Comparison of ENCODE assay signal across 10 mouse cellular contexts in the genomic region with DNA sequence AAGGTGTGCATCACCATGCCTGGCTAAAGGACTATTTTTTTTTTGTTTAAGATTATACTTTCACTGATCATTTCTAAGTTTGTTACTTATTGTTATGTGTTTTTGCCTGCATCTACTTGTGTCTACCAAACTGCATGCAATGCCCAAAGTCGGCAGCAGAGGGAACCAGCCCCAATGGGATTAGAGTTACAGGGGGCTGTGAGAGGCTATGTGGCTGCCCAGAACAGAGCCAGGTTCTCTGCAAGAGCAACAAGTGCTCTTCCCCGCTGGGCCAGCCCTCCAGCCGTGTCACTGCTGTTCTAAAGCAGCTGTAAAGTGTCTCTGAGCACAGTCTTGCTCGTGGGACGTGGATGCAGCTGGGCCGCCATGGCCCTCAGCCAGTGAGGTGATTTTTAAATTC. TPM values are rescaled to one million over a fixed set of nuclear protein-coding genes. Genes with fewer than 3 reads are reported as not detected.
DNase-seq lines count a peak whose midpoint lies in the region; ATAC-seq and TF ChIP-seq lines count a peak whose summit lies in the region.
"Had no signal": no experiment of that assay in that cellular context is flagged by ENCODE, and none has a peak within 500 bp of the region (broad histone marks: within the 10 kb centered on the region; RNA-seq: fewer than 3 reads in every experiment).

No protein-coding gene starts in this region.

- peaks cover 36% of the 10 kb centered on the region for H3K4me1 ChIP-seq in forebrain, embryonic 10.5 days
- H3K4me1 ChIP-seq in forebrain, embryonic 16.5 days (replicated peaks; ENCODE audit: control insufficient read depth, insufficient read depth, low read length) = no peaks in the 10 kb centered on the region; the same call in 1 of the 2 replicates
- no peaks in the 10 kb centered on the region for H3K4me1 ChIP-seq in lung, embryonic 14.5 days (ENCODE audit: insufficient read depth)

- WGBS in forebrain, embryonic 10.5 days = 33% methylated on average over 6 of the region's 6 CpGs
- WGBS in forebrain, embryonic 16.5 days = 27% methylated on average over 6 of the region's 6 CpGs
- 25% methylated on average over 6 of the region's 6 CpGs for WGBS in lung, embryonic 14.5 days

- H3K4me3 ChIP-seq in forebrain, embryonic 10.5 days = no peak overlapping the region
- H3K4me3 ChIP-seq in forebrain, embryonic 16.5 days (replicated peaks; ENCODE audit: low read length) = no peak overlapping the region
- no peak overlapping the region for H3K4me3 ChIP-seq in lung, embryonic 14.5 days (ENCODE audit: low read depth, low read length)
- H3K4me3 ChIP-seq: hindbrain, embryonic 15.5 days; neural tube, embryonic 12.5 days had no signal

- no peaks in the 10 kb centered on the region for H3K36me3 ChIP-seq in forebrain, embryonic 10.5 days (replicated peaks)
- H3K36me3 ChIP-seq in forebrain, embryonic 16.5 days (ENCODE audit: control insufficient read depth, insufficient read depth) = no peaks in the 10 kb centered on the region
- no peaks in the 10 kb centered on the region for H3K36me3 ChIP-seq in lung, embryonic 14.5 days (ENCODE audit: insufficient read depth)
- H3K36me3 ChIP-seq: hindbrain, embryonic 15.5 days; neural tube, embryonic 12.5 days had no signal

- H3K27ac ChIP-seq in forebrain, embryonic 10.5 days = no peak overlapping the region
- H3K27ac ChIP-seq in forebrain, embryonic 16.5 days (ENCODE audit: low read length) = no peak overlapping the region
- H3K27ac ChIP-seq in lung, embryonic 14.5 days (ENCODE audit: low read depth) = no peak overlapping the region
- H3K27ac ChIP-seq: hindbrain, embryonic 15.5 days; neural tube, embryonic 12.5 days had no signal

- no peak overlapping the region for H3K9ac ChIP-seq in forebrain, embryonic 16.5 days (replicated peaks; ENCODE audit: low read depth, low read length)
- no peak overlapping the region for H3K9ac ChIP-seq in lung, embryonic 14.5 days
- H3K9ac ChIP-seq: hindbrain, embryonic 15.5 days; neural tube, embryonic 12.5 days had no signal

- H3K27me3 ChIP-seq in forebrain, embryonic 10.5 days (ENCODE audit: poor library complexity, severe bottlenecking) = peaks cover 45% of the 10 kb centered on the region
- 0 out of 2 replicates have a peak, but pooled peaks cover 3% of the 10 kb centered on the region for H3K27me3 ChIP-seq in forebrain, embryonic 16.5 days (replicated peaks; ENCODE audit: control insufficient read depth, insufficient read depth, low read length)
- 0 out of 2 replicates have a peak, but pooled peaks cover 5% of the 10 kb centered on the region for H3K27me3 ChIP-seq in lung, embryonic 14.5 days (ENCODE audit: insufficient read depth, low read length)

- TF ChIP-seq CTCF in lung, embryonic 14.5 days (IDR thresholded peaks at IDR 0.05; ENCODE audit: low read depth) = peak; percentile 81

- no peak for ATAC-seq in forebrain, embryonic 16.5 days
- ATAC-seq in lung, embryonic 14.5 days (ENCODE audit: insufficient read depth) = peak; percentile 36; the same call in 1 of the 2 replicates

- H3K9me3 ChIP-seq in forebrain, embryonic 10.5 days = no peaks in the 10 kb centered on the region
- no peaks in the 10 kb centered on the region for H3K9me3 ChIP-seq in forebrain, embryonic 16.5 days (ENCODE audit: control insufficient read depth, low read length)
- no peaks in the 10 kb centered on the region for H3K9me3 ChIP-seq in lung, embryonic 14.5 days (ENCODE audit: low read depth, low read length)
- H3K9me3 ChIP-seq: hindbrain, embryonic 15.5 days; neural tube, embryonic 12.5 days had no signal

- peak; percentile 67 for DNase-seq in forebrain, embryonic 10.5 days (ENCODE audit: extremely low spot score, low spot score)
- peak; percentile 38 to 51 for DNase-seq in right cerebral cortex, adult 2 months (ENCODE audit: low spot score in 2 of 2)
- no peak for DNase-seq in right cerebral cortex, postnatal 36 days (ENCODE audit: low spot score in 2 of 2)
- DNase-seq in cerebellum, postnatal 14 days = peak; percentile 43 to 73
- DNase-seq in heart, postnatal 4 days = peak; percentile 80
- DNase-seq in lung, embryonic 14.5 days = peak; percentile 84
- DNase-seq in spleen, postnatal 36 days (ENCODE audit: low spot score in 2 of 2) = peak; percentile 50 to 58

- no peak overlapping the region for H3K4me2 ChIP-seq in forebrain, embryonic 16.5 days (ENCODE audit: low read length)
- no peak overlapping the region for H3K4me2 ChIP-seq in lung, embryonic 14.5 days
- H3K4me2 ChIP-seq: hindbrain, embryonic 15.5 days; neural tube, embryonic 12.5 days had no signal

RNA-seq across cellular contexts. Expression of gene Casc1, which starts 31.1 kb away (rescaled TPM):
- polyA plus RNA-seq in forebrain, embryonic 10.5 days (2016; fragmentation: Nextera tagmentation; extraction: Ambion mirVana) = 0.47 and 0.61 TPM in 2 replicates
- 0.71 and 0.81 TPM in 2 replicates for polyA plus RNA-seq in forebrain, embryonic 16.5 days (2015; fragmentation: Nextera tagmentation; extraction: Ambion mirVana)
- 1 to 10 TPM in 1 of 2 experiments, under 1 TPM in 1; 0.74 to 1.0 TPM for total RNA-seq in heart, postnatal 4 days (2021)
- polyA plus RNA-seq in lung, embryonic 14.5 days (2014; fragmentation: Nextera tagmentation; extraction: Ambion mirVana) = 0.50 and 0.77 TPM in 2 replicates

RNA-seq across cellular contexts. Expression of gene Etfrf1, which starts 31.3 kb away (rescaled TPM):
- polyA plus RNA-seq in forebrain, embryonic 10.5 days (2016; fragmentation: Nextera tagmentation; extraction: Ambion mirVana) = 34.1 and 35.4 TPM in 2 replicates
- 24.3 and 25.9 TPM in 2 replicates for polyA plus RNA-seq in forebrain, embryonic 16.5 days (2015; fragmentation: Nextera tagmentation; extraction: Ambion mirVana)
- total RNA-seq in heart, postnatal 4 days (2021) = 10 to 100 TPM; 58.8 to 60.8 TPM
- 23.9 and 24.5 TPM in 2 replicates for polyA plus RNA-seq in lung, embryonic 14.5 days (2014; fragmentation: Nextera tagmentation; extraction: Ambion mirVana)

Comparison
In these comparisons a context has a peak if more than half of its experiments do, and no peak if none do; other contexts are left out.
1. DNase-seq: peak in forebrain, embryonic 10.5 days (single experiment), right cerebral cortex, adult 2 months (2 of 2), cerebellum, postnatal 14 days (2 of 2), heart, postnatal 4 days (single experiment), lung, embryonic 14.5 days (single experiment) and spleen, postnatal 36 days (2 of 2); none in right cerebral cortex, postnatal 36 days (0 of 2).